Mouse (Mus musculus): Measurements from ENCODE around the gene Sdccag8.

The Sdccag8 gene

DNA sequence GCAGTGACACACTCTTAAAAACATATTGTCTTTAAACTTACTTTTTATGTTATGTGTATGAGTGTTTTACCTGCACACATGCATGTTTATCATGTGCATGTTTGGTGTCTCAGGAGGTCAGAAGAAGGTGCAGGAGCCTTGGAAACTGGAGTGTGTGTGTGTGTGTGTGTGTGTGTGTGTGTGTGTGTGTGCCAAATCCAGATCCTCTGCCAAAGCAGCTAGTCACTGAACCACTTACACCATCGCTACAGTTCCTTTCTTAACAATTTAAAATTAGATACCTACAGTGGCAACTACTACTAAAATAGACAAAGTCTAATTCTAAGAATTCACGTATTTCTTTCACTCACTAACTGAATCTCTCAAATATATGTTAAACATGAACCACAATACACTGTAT is 234.3 kb downstream of the Sdccag8 start:
- DNase-seq (ENCODE audit: low read depth, low spot score) = no peak

DNA sequence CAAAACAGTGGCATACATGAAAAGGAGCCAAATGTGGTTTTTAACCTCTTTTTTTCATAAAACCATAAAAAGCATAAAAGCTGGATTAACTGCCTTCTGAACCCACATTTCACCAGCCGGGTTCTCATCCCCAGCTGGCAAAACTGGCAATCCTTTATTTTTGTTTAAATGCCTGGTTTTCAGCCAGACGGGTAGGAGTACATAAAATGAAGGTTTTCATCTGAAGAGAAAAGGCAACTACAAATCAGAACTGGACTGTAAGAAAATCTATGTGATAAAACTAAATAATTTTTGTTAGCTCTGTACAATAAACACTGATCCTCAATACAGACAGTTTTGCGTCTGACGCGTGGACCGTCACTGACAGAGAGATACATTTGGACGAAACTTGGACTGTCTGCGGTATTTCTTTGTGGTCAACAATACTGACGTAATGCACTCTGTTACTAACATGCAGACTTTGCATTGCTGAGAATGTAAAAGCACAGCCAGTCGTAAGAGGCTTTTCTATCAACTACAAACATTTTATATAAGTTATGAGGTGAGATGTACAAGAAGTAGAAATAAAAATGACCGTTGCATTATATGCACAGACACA is 237.0 kb downstream of the Sdccag8 start:
- no peak for DNase-seq (ENCODE audit: low read depth, low spot score)

DNA sequence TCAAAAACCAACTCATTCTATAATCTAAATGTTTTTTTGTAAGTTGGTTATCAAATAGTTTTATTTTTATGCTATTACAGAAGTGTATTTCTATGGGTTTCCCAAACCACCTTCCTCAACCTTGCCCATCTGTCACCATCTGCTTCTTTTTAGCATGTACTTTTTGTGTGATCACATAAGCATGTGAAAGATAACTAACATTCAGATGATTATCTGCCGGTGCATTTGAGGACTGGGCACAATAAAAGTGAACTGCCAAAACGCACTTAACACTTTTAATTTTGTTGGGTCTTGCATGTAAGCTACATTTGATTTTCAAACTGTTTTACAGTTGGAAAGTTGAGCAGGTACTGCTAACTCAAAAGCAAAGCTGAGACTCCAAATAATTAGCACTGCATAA is 240.4 kb downstream of the Sdccag8 start:
- DNase-seq (ENCODE audit: low read depth, low spot score) = no peak

DNA sequence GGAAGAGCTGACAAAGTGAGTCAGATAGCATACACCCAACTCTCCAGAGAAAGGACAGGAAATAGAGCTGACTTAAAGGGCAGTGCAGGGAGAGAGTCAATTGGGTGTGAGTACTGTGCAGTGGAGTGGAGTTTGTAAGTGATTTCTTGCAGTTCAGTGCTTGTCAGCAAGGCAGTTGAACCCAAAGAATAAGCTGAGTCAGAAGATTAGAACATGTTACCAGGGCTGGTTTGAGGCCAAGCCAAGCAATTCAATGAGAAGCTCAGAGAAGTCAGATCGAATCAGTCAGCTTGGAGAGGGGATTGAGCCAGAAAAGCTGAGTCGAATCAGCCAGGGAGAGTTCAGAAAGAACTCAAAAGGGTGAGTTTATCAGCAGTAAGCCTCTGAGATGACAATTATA is 247.3 kb downstream of the Sdccag8 start:
- DNase-seq (ENCODE audit: low read depth, low spot score) = no peak

DNA sequence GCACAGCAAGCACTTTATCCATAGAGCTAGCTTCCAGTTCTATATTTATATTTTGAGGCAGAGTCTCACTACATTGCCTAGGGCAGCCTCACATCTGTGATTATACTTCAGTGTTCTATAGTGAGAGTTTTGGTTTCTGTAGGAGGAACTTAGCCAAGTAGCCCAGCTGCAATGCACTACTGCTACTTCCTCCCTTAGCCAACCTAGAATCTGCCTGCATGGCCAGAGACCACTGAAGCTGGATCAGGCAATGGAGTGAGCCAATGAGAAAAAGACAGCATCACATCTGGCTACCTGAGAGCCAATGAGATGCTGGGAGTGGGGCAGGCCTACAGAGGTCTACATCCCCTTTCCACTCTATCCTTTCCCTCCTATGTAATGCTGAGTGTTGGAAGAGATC is 251.3 kb downstream of the Sdccag8 start:
- DNase-seq (ENCODE audit: low read depth, low spot score) = peak; percentile 65

DNA sequence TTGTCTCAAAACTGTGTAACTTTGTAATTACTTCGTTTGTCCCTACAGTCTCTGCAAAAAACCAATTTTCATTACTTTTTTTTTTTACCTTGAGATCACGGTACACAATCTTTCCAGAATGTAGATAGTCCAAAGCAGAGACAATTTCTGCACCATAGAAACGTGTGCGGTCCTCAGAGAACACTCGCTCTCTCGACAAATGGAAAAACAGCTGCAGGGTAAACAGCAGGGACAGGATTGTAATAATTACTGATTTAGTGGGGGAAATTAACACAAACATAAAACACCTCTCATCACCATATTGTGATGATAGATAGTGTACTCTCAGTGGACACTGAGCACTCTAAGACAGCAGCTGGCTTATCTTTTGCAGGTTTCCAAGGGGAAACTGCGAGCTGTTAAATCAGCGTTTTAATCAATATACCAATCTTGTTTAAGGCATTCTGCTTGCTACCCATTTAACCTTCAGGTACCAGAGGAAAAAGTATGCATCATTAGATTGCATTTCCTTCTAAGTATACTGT is 252.7 kb downstream of the Sdccag8 start:
- no peak for DNase-seq (ENCODE audit: low read depth, low spot score)

DNA sequence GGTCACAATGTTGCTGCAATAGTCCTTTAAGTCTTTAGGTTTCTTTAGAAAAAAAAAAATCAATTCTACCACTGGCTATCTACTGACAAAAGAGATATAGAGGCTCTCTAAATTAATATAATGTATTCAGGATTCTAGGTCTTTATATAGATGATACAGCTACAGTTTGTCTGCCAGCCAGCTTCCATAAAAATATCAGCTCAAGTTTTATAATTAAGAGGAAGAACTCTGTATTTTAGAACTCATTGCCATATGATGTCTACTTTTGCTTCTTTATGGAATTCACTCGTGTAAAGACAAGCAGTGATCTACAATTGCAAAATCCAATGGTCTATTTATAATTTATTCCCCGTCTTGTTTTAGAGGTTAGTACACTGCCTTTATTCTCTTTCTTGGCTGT is 254.7 kb downstream of the Sdccag8 start:
- DNase-seq (ENCODE audit: low read depth, low spot score) = no peak

All from A20 (cell line).